Mouse (Mus musculus): ENCODE measurements around the gene Gm45337. TPM values are rescaled to one million over a fixed set of nuclear protein-coding genes. Genes with fewer than 3 reads are reported as not detected.
"Not testable (repeated sequence)": the region's sequence is repeated elsewhere in the genome, so short reads cannot be mapped to it uniquely, and the experiment has no call there.

The Gm45337 gene
- polyA plus RNA-seq, 1 experiment, result not detected

GRCm38 (mm10) chr7:142140696-142141095, 3.7 kb downstream of the Gm45337 start:
- H3K4me1 ChIP-seq (ENCODE audit: control insufficient read depth, insufficient read depth, low read length), result no peaks in the 10 kb centered on the region
- WGBS, result 3% methylated on average over 1 of the region's 1 CpGs
- no peaks in the 10 kb centered on the region for H3K27me3 ChIP-seq (replicated peaks; ENCODE audit: control insufficient read depth, insufficient read depth, low read length)
- no peak overlapping the region for H3K27ac ChIP-seq (ENCODE audit: insufficient read depth, low read depth, low read length)
- H3K4me3 ChIP-seq (ENCODE audit: insufficient read depth, low read depth, low read length), result no peak overlapping the region
- no peak for DNase-seq
- TF ChIP-seq CTCF (conservative IDR thresholded peaks at IDR 0.05; ENCODE audit: insufficient read depth, insufficient read length, low read depth, low read length), result no peak
- no peak for TF ChIP-seq POLR2A (IDR thresholded peaks at IDR 0.05; ENCODE audit: low read depth, low read length)
- no peaks in the 10 kb centered on the region for H3K36me3 ChIP-seq (ENCODE audit: control insufficient read depth, insufficient read depth, low read length)

- 34% methylated on average over 2 of the region's 2 CpGs for WGBS
- not testable (repeated sequence) for H3K27me3 ChIP-seq (replicated peaks; ENCODE audit: control insufficient read depth, insufficient read depth, low read length); H3K4me1 ChIP-seq (ENCODE audit: control insufficient read depth, insufficient read depth, low read length); H3K4me3 ChIP-seq (ENCODE audit: insufficient read depth, low read depth, low read length); H3K27ac ChIP-seq (ENCODE audit: insufficient read depth, low read depth, low read length); H3K36me3 ChIP-seq (ENCODE audit: control insufficient read depth, insufficient read depth, low read length); DNase-seq
Observed at GRCm38 (mm10) chr7:142135934-142136333, 8.5 kb downstream of the Gm45337 start, which contains the start of gene Gm39115. Gene Gm39115 (minus strand): TSS chr7:142136034.

GRCm38 (mm10) chr7:142134206-142134995, 10.0 kb downstream of the Gm45337 start:
- H3K4me3 ChIP-seq (ENCODE audit: insufficient read depth, low read depth, low read length), result no peak overlapping the region
- H3K27ac ChIP-seq (ENCODE audit: insufficient read depth, low read depth, low read length), result no peak overlapping the region
- H3K27me3 ChIP-seq (replicated peaks; ENCODE audit: control insufficient read depth, insufficient read depth, low read length), result no peaks in the 10 kb centered on the region
- peak; percentile 84 for DNase-seq
- no peaks in the 10 kb centered on the region for H3K36me3 ChIP-seq (ENCODE audit: control insufficient read depth, insufficient read depth, low read length)
- WGBS, result 56% methylated on average over 4 of the region's 4 CpGs
- peaks cover 6% of the 10 kb centered on the region for H3K4me1 ChIP-seq (ENCODE audit: control insufficient read depth, insufficient read depth, low read length)
- TF ChIP-seq POLR2A (IDR thresholded peaks at IDR 0.05; ENCODE audit: low read depth, low read length) (no peak), CTCF (conservative IDR thresholded peaks at IDR 0.05; ENCODE audit: insufficient read depth, insufficient read length, low read depth, low read length) (peak; percentile 23; the same call in 1 of the 2 replicates)

GRCm38 (mm10) chr7:142128843-142129242, 15.6 kb downstream of the Gm45337 start:
- Histone ChIP-seq H3K4me1 (ENCODE audit: control insufficient read depth, insufficient read depth, low read length) (peaks cover 3% of the 10 kb centered on the region), H3K27ac (ENCODE audit: insufficient read depth, low read depth, low read length) (no peak overlapping the region), H3K27me3 (replicated peaks; ENCODE audit: control insufficient read depth, insufficient read depth, low read length) (no peaks in the 10 kb centered on the region), H3K36me3 (ENCODE audit: control insufficient read depth, insufficient read depth, low read length) (no peaks in the 10 kb centered on the region), H3K4me3 (ENCODE audit: insufficient read depth, low read depth, low read length) (no peak overlapping the region)
- TF ChIP-seq POLR2A (IDR thresholded peaks at IDR 0.05; ENCODE audit: low read depth, low read length), result no peak
- no peak; the same call in 1 of the 2 replicates for TF ChIP-seq CTCF (conservative IDR thresholded peaks at IDR 0.05; ENCODE audit: insufficient read depth, insufficient read length, low read depth, low read length)
- DNase-seq, result no peak
- 64% methylated on average over 4 of the region's 4 CpGs for WGBS

- DNase-seq; H3K36me3 ChIP-seq (ENCODE audit: control insufficient read depth, insufficient read depth, low read length); H3K4me3 ChIP-seq (ENCODE audit: insufficient read depth, low read depth, low read length); H3K27ac ChIP-seq (ENCODE audit: insufficient read depth, low read depth, low read length); H3K27me3 ChIP-seq (replicated peaks; ENCODE audit: control insufficient read depth, insufficient read depth, low read length); H3K4me1 ChIP-seq (ENCODE audit: control insufficient read depth, insufficient read depth, low read length): not testable (repeated sequence)
- 87% methylated on average over 1 of the region's 1 CpGs for WGBS
Observed at GRCm38 (mm10) chr7:142120629-142121028, 23.8 kb downstream of the Gm45337 start, which contains the start of gene Gm45618. Gene Gm45618 (minus strand): TSS chr7:142120729.

GRCm38 (mm10) chr7:142119632-142120031, 24.8 kb downstream of the Gm45337 start:
- Histone ChIP-seq H3K27ac (ENCODE audit: insufficient read depth, low read depth, low read length) (no peak overlapping the region), H3K4me3 (ENCODE audit: insufficient read depth, low read depth, low read length) (no peak overlapping the region), H3K4me1 (ENCODE audit: control insufficient read depth, insufficient read depth, low read length) (no peaks in the 10 kb centered on the region), H3K36me3 (ENCODE audit: control insufficient read depth, insufficient read depth, low read length) (no peaks in the 10 kb centered on the region), H3K27me3 (replicated peaks; ENCODE audit: control insufficient read depth, insufficient read depth, low read length) (no peaks in the 10 kb centered on the region)
- no peak for TF ChIP-seq POLR2A (IDR thresholded peaks at IDR 0.05; ENCODE audit: low read depth, low read length)
- peak; percentile 40; the same call in 1 of the 2 replicates for TF ChIP-seq CTCF (conservative IDR thresholded peaks at IDR 0.05; ENCODE audit: insufficient read depth, insufficient read length, low read depth, low read length)
- no peak for DNase-seq
- 23% methylated on average over 5 of the region's 5 CpGs for WGBS

GRCm38 (mm10) chr7:142104747-142105146, 39.7 kb downstream of the Gm45337 start:
- TF ChIP-seq CTCF (conservative IDR thresholded peaks at IDR 0.05; ENCODE audit: insufficient read depth, insufficient read length, low read depth, low read length) (no peak), POLR2A (IDR thresholded peaks at IDR 0.05; ENCODE audit: low read depth, low read length) (no peak)
- Histone ChIP-seq H3K27me3 (replicated peaks; ENCODE audit: control insufficient read depth, insufficient read depth, low read length) (no peaks in the 10 kb centered on the region), H3K4me3 (ENCODE audit: insufficient read depth, low read depth, low read length) (no peak overlapping the region), H3K27ac (ENCODE audit: insufficient read depth, low read depth, low read length) (no peak overlapping the region), H3K36me3 (ENCODE audit: control insufficient read depth, insufficient read depth, low read length) (no peaks in the 10 kb centered on the region), H3K4me1 (ENCODE audit: control insufficient read depth, insufficient read depth, low read length) (no peaks in the 10 kb centered on the region)
- DNase-seq, result no peak
- 54% methylated on average over 5 of the region's 5 CpGs for WGBS
